Mouse (Mus musculus) adrenal gland, postnatal 4 days (tissue): ENCODE measurements around the gene Ggt1. TPM values are rescaled to one million over a fixed set of nuclear protein-coding genes. Genes with fewer than 3 reads are reported as not detected.

Experiments
- DNase-seq, 2 experiments: peaks; one replicate each; pipeline ENCODE4 v3.0.0; 2021 to 2022; ENCODE audit warnings: low spot score in 2 of 2, mixed read lengths in 2 of 2
- total RNA-seq, 2 experiments: library from RNA; stranded (reverse); gene quantifications; 2 replicates each; pipeline ENCODE4 v1.2.3; 2021

The Ggt1 gene
- total RNA-seq, 2 experiments from 2014 or later = 1.2 to 39.0 TPM

DNA sequence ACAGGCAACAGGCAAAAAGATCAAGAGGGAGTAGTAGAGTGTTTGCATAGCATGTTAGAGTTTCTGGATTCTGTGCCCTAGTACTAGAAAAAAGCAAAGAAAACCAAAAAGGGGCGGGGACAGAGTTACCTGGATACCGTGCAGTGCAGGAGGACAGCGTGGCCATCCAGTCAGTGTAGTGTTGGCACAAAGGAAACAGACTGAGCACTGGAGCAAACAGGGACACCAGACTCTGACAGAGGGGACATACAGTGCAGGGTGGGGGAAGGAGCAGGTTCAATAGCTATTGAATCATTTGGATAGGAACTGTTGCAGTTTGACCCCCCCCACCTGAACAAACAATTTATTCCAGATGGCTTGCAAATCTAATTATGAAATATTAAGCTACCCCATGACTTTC is 65.6 kb downstream of the Ggt1 start:
- DNase-seq = peak in 1 of 2 experiments; percentile 3

DNA sequence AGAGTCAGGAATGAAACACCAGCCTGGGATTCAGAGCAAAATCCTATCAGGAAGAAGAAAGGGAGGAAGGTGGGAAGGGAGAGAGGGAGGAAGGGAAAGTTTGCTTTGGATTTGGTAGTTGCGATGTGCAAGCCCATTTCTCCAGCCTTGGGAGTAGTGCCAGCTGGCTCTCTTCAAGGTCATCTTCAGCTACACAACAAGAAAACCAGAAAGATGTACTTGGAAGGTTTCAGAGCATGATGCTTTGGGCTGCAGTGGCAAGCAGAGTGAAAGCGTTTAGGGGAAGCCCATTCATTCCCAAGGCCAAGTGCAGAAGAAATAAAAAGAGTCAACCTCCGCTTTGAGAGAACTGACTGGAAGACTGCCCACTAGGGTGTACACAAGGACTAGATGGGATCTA is 66.1 kb downstream of the Ggt1 start:
- peak in 1 of 2 experiments; percentile 37 for DNase-seq

DNA sequence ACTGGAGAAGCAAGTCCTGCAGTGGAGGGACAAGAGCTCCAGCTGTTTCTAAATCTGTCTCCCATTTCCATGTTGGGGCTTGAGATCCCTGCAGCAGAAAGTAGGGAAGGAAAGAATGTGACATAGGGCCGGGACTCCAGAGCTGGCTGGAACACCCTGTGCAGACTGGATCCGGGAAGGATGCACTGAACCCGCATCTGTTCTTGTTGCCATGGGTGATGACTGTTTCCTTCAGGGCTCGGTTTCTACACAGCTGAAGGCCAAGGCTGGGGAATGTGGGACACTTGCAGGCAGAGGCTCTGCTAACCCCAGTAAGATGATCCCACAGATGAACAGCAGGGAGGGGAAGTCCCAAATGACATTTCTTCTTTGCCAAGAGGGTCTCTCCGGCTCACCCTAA is 71.2 kb downstream of the Ggt1 start:
- peak in 1 of 2 experiments; percentile 5 for DNase-seq

DNA sequence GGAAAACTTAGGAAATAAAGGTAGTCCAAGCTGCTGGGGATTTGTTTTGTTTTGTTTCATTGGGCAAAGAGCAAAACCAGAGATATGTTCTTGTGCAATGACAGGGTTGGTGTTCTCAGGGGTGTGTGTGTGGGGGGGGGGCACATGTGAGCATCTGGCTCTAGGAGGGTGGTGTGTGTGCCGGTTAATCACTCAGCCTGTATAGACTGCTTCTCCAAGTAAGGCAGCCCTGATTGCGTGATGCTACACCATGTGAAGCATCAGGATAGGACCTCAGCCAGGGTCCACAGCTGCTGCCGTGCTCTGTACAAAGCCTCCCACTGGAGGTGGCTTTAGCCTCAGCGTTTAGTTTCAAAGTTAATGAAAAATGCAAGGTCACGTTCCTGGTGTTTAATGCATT is 71.6 kb downstream of the Ggt1 start:
- peak in 1 of 2 experiments; percentile 2 for DNase-seq

DNA sequence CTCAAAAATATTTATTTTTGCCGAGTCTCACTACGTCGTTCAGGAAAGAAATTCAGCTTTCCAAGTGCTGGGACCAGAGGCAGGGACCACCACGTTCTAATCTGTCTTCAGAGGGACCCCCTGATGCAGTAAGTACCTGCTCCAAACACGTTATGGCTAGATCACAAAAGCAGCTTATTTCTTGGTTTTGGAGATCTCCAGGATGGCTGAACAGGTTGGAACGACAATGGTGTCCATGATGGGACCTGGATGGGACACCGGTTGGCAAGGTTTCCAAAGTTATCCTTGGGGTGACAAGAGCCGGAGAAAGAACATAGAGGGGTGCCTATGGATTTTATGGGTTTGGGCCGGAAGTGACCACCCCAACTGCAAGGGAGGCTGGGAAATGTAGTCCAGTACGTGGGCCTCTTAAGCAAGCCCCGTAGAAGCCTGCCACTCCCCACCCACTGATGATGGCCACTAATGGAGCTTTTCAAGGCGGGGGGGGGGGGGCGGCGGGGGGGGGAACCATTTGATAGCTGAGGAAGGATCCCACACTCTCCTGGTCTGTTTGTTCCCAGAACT is 72.3 kb downstream of the Ggt1 start:
- no peak for DNase-seq

DNA sequence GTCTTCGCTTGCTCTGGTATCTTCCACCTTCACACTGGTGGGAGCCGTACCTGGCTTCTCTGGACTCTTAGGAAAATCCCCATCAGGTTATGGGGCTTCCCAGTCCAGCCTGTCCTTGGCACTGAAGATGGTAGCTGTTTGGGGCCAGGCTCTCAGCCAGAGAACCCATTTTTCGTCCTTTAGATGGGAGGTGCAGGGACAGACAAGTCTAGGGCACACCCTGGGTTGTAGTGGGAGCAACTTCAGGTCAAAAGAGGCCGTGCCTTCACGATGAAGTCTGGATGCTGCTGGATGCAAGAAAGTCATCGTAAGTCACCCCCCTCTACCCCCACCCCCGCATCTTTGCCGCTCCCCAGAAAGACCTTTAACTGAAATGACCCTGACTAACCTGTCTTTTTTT is 73.2 kb downstream of the Ggt1 start:
- DNase-seq = no peak

DNA sequence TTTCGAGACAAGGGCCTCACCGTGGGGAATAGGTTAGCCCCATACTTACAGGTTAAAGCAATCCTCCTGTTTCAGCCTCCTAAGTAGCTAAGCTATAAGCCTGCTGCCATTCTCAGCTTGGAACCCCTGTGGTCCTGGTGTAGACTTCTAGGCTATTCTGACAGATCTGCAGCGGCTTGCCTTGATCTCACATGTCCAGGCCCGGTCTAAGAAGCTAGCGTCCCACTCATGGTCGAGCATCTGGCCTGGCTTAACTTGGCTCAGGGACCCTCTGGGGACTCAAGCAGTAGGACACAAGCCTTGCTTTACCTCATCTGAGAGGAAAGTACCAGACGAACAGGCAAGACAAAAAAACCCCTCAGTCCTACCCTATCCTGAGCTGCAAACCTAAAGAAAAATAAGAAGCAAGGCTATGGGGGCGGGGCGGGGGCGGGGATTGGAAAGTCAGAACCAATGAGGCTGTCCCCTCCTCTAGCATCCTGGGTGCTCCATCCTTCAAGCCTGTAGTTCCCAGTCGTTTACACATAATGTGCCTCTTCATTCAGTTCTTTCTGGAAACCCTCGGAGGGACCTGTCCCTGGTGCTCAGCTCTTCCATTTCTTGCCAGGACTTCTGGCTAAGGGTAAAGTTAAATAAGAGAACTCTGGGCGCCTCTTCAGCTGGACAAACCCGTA is 73.8 kb downstream of the Ggt1 start:
- no peak for DNase-seq

DNA sequence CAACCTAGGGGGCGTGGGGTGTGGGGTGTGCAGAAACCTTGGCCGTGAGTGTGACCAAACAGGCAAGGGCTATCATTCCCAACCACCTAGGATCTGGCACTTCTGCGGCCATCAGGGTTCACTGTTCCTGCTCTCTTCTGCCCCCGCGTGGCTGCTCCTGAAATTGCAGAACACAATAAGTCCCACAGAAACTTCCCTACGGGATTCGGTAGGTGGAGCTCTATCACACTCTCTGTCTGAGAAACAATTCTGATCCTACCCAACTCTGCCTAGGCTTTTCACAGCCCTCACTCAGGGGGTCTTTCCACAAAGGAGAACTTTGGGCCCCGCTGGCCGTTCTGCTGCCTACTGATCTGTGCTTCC is 74.3 kb downstream of the Ggt1 start:
- DNase-seq = peak in 1 of 2 experiments; percentile 39

Other genes starting within 250 kb of the Ggt1 start
- 1 to 10 TPM; 9.1 to 9.4 TPM for gene Adora2a, start 244.7 kb upstream of the Ggt1 start, total RNA-seq
- 10 to 100 TPM in 1 of 2 experiments, 1 to 10 TPM in 1; 2.1 to 16.1 TPM for gene Upb1, start 160.5 kb upstream of the Ggt1 start, total RNA-seq
- 100 to 1,000 TPM; 114 to 124 TPM for gene Snrpd3, start 44.1 kb upstream of the Ggt1 start, total RNA-seq
- gene Gucd1, start 43.6 kb upstream of the Ggt1 start, total RNA-seq = 10 to 100 TPM; 42.4 to 44.6 TPM
- 1 to 10 TPM; 1.8 to 4.0 TPM for gene Lrrc75b, start 1.3 kb upstream of the Ggt1 start, total RNA-seq
- 10 to 100 TPM; 11.2 to 14.0 TPM for gene Ggt5, start 27.7 kb downstream of the Ggt1 start, total RNA-seq
- 10 to 100 TPM in 1 of 2 experiments, 1 to 10 TPM in 1; 7.4 to 17.2 TPM for gene Susd2, start 82.4 kb downstream of the Ggt1 start, total RNA-seq
- 10 to 100 TPM; 49.4 to 58.5 TPM for gene Cabin1, start 202.7 kb downstream of the Ggt1 start, total RNA-seq
- gene Ddt, start 211.8 kb downstream of the Ggt1 start, total RNA-seq = 10 to 100 TPM; 57.0 to 67.9 TPM
- under 1 TPM in 1 of 2 experiments, not detected in 1; 0.82 TPM for gene Gm20441, start 219.3 kb downstream of the Ggt1 start, total RNA-seq
- 10 to 100 TPM; 12.7 to 21.7 TPM for gene Gstt3, start 219.8 kb downstream of the Ggt1 start, total RNA-seq
- 10 to 100 TPM; 21.1 to 30.2 TPM for gene Gstt1, start 237.0 kb downstream of the Ggt1 start, total RNA-seq